ENCODE assay signal across 7 mouse cellular contexts in the genomic region with DNA sequence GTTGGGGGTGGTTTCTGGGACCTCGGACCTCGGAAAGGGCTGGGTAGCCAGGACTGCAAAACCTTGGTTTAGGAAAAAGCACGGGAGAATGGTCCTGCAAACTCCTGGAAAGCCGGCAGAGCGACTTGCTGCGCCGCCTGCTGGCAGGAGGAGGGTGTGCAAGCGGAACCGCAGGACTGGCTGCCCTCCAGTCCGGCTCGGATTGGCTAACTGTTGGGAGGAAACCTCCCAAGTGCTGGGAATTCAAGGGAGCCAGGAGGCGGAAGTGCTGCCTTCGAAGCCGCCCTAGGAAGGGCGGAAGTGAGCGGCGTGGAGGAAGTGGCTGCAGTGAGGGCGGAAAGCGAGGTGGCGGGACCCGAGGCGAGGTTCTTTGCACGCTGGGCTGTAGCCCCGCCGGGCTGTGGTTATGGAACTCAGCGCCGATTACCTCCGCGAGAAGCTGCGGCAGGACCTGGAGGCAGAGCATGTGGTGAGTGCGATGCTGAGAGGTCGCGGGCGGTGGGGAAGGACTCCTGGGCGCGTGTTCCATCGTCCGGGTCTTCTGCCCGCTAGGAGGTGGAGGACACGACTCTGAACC. TPM values are rescaled to one million over a fixed set of nuclear protein-coding genes. Genes with fewer than 3 reads are reported as not detected.
DNase-seq lines count a peak whose midpoint lies in the region; ATAC-seq lines count a peak whose summit lies in the region.

A gene (minus strand): TSS at position 154 of the 577 bp plus-strand sequence.

- peak within 1 kb of the TSS; percentile 85 for H3K9ac ChIP-seq in intestine, embryonic 15.5 days

- H3K36me3 ChIP-seq in intestine, embryonic 15.5 days, result 0 out of 2 replicates have a peak, but pooled peaks cover 15% of the 10 kb centered on the region
- H3K36me3 ChIP-seq in midbrain, embryonic 10.5 days, result peaks cover 54% of the 10 kb centered on the region

- DNase-seq in adrenal gland, adult 2 months, result peak; percentile 97
- DNase-seq in embryo, embryonic 11.5 days (ENCODE audit: low read depth, low spot score), result peak; percentile 94
- DNase-seq in gastrocnemius, postnatal 36 days, result peak; percentile 92 to 94
- DNase-seq in left cerebral cortex, postnatal 25 days (ENCODE audit: low spot score in 2 of 2), result peak; percentile 97 to 98
- peak; percentile 97 for DNase-seq in midbrain, embryonic 10.5 days (ENCODE audit: low spot score)
- peak; percentile 89 for DNase-seq in right cerebral cortex, postnatal 4 days

- H3K9me3 ChIP-seq in intestine, embryonic 15.5 days, result no peaks in the 10 kb centered on the region
- no peaks in the 10 kb centered on the region for H3K9me3 ChIP-seq in midbrain, embryonic 10.5 days (replicated peaks)

- no peaks in the 10 kb centered on the region for H3K27me3 ChIP-seq in intestine, embryonic 15.5 days (replicated peaks)
- no peaks in the 10 kb centered on the region for H3K27me3 ChIP-seq in midbrain, embryonic 10.5 days (ENCODE audit: low read depth, poor library complexity, severe bottlenecking)

- under 1% methylated on average over 40 of the region's 40 CpGs for WGBS in intestine, embryonic 15.5 days
- WGBS in midbrain, embryonic 10.5 days, result under 1% methylated on average over 40 of the region's 40 CpGs

- peaks cover 19% of the 10 kb centered on the region for H3K4me1 ChIP-seq in intestine, embryonic 15.5 days (replicated peaks)
- H3K4me1 ChIP-seq in midbrain, embryonic 10.5 days, result peaks cover 42% of the 10 kb centered on the region

- H3K4me3 ChIP-seq in intestine, embryonic 15.5 days (replicated peaks), result peak within 1 kb of the TSS; percentile 69
- H3K4me3 ChIP-seq in midbrain, embryonic 10.5 days, result peak within 1 kb of the TSS; percentile 91

- H3K27ac ChIP-seq in intestine, embryonic 15.5 days, result peak within 1 kb of the TSS; percentile 94
- peak within 1 kb of the TSS; percentile 96 for H3K27ac ChIP-seq in midbrain, embryonic 10.5 days (replicated peaks)

- peak; percentile 97 for ATAC-seq in intestine, embryonic 15.5 days

- intact Hi-C loops in gastrocnemius, postnatal 36 days (cut with DNase I), result loop anchor here (5.0 kb wide), 1 partner anchor 108 kb away; a partner anchor contains a TSS
- intact Hi-C loops in left cerebral cortex, postnatal 25 days (cut with DNase I), result loop anchor here (2.0 kb wide), 1 partner anchor 113 kb away; no protein-coding TSS in a partner anchor

- H3K4me2 ChIP-seq in intestine, embryonic 15.5 days (replicated peaks), result peak within 1 kb of the TSS; percentile 88

RNA-seq across cellular contexts. Expression of the gene that starts here (rescaled TPM):
- 10 to 100 TPM; 11.3 to 13.5 TPM for total RNA-seq in adrenal gland, adult 2 months (2021)
- polyA plus RNA-seq in adrenal gland, adult 2 months (2012; rRNA removed), result 35.0 and 35.7 TPM in 2 replicates
- total RNA-seq in gastrocnemius, postnatal 36 days (2021), result 1 to 10 TPM; 2.1 to 3.6 TPM
- polyA plus RNA-seq in intestine, embryonic 15.5 days (2015; fragmentation: Nextera tagmentation; extraction: Ambion mirVana), result 8.1 and 9.1 TPM in 2 replicates
- total RNA-seq in left cerebral cortex, postnatal 25 days (2021), result 10 to 100 TPM; 14.4 to 17.0 TPM
- polyA plus RNA-seq in midbrain, embryonic 10.5 days (2016; fragmentation: Nextera tagmentation; extraction: Ambion mirVana), result 14.1 and 15.5 TPM in 2 replicates

Comparison
In these comparisons a context has a peak if more than half of its experiments do, and no peak if none do; other contexts are left out.
1. Peak in every context shown above with its lines: DNase-seq, ATAC-seq, H3K4me3 ChIP-seq and H3K27ac ChIP-seq.